Mouse (Mus musculus) heart, adult 10 weeks (tissue): ENCODE data around the gene Ahcyl1. TPM values are rescaled to one million over a fixed set of nuclear protein-coding genes. Genes with fewer than 3 reads are reported as not detected.

Source experiments
- polyA plus RNA-seq: library from polyadenylated mRNA; stranded (reverse); fragments of 350-450 nt; fragmentation: Illumina TruSeq; extraction: RNeasy Lipid Tissue Mini Kit (QIAGEN cat#74804); gene quantifications from one replicate; pipeline ENCODE4 v1.2.3, GENCODE M21; 2014; ENCODE audit warnings: low read depth, low replicate concordance

Gene Ahcyl1
- polyA plus RNA-seq = 79.7 TPM

DNA sequence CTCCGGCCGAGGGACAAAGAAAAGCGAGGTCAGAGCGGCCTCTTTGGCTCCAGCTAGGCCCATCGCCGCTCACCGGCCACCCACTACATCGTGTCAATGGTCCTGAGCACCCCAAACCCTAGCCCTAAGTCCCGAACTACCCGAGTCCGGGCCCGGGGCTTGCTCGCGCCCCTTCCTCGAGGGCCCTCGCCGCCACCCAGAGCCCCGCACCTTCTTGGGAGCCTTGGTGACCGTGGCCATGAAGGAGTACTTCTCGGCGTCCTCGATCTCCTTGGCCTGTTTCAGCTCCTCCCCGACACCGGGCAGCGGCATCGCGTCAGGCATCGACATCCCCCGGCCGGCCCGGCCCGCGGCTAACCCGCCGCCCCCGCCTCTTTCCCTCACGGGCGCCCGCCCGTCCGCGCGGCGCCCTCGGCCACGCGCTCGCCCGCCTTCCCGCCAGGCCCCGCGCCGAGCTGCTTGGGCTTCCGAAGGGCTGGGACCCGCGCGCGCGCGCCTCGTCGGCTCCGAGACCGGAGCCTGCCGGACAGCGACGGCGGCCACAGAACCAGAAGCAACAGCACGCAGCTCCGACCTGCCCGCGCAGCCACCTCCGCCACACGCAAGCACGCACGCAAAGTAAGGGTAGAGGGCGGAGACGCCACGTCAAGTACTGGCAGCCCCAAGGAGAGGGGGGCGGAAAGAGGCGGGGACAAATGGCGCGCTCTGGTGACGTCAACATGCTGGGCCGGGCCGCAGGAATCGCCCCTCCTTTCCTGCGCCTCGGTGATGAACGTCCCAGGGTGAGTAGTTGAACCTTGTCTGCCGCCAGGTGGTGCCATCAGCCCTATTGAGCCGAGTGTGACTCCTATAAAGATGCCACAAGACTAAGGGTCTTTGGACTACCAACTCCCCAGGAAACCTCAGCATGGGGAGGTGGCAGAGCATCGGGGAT lies at the start of gene Ahcyl1:
Ahcyl1 (minus strand) TSS at position 613 of the 934 bp plus-strand sequence.

DNA sequence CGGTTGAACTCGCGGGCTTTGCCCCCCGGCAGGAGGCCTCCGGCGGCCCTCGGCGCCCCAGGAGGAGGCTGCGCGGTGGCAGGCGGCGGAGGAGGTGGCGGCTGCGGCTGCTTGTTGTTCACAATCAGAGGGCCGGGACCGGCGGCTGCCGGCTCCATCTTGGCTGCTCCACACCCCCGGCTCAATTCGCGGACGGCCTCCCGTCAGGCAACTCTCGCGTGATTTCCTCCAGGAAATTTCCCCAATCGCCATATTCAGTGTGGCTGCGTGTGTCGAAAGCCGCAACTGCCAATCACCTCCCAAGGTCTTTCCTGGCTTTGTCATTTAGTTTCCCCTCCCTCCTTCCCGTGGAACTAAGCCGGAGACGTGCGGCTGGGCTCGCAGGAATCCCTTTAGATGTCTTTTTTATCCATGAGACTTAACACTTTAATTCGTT lies 64.8 kb downstream of the Ahcyl1 start, which contains the start of gene Strip1:
Strip1 (minus strand) TSS at position 172 of the 436 bp plus-strand sequence.

DNA sequence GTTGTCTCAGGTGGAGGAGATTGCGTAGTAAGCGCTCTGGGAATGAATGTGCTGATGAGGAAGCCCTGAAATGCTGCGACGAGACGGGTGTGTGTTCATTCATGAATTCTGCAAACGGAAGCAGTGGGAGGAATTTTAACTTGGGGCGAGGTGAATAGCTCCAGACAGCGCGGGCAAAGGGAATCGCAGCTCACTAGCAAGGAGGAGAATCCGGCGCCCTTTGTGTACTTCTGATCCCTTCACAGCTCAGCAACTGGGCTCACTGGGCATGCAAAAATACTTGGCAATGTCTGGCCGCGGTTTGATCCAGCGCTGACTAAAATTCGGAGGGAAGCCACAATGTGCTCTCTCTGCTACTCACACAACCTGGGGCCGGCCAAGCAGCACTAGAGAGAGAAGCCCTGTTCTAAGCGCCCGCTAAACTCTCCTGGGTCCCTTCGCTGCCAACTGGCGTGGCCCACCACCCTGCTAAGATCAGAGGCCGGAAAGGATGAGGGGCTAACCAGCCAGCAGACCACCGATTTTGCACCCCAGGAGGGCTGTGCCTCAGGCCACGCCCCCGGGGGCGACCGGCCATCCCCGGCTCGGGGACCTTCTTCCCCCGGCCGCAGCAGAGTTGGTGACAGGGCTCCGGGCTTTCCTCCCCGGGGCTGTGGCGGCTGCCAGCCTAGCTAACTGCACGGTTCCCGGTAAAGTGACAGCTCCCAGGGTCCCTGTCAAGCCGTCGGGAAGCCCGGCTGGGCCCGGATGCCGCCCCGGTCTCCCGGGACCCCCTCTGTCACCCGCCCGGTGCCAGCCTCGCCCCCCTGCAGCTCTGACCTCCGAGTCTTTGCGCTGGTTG lies 65.5 kb downstream of the Ahcyl1 start, which contains the start of gene Gm10961:
Gm10961 (plus strand) TSS at position 641 of the 841 bp plus-strand sequence.

Other genes with a start within 250 kb of the Ahcyl1 start
- gene Kcnc4, start 237.0 kb downstream of the Ahcyl1 start, polyA plus RNA-seq = 0.34 TPM
- gene Slc6a17, start 178.5 kb downstream of the Ahcyl1 start, polyA plus RNA-seq = 3.1 TPM
- gene Ubl4b, start 141.5 kb downstream of the Ahcyl1 start, polyA plus RNA-seq = not detected
- not detected for gene Alx3, start 101.5 kb downstream of the Ahcyl1 start, polyA plus RNA-seq
- not detected for gene Gm10961, start 65.2 kb downstream of the Ahcyl1 start, polyA plus RNA-seq
- 21.8 TPM for gene Strip1, start 64.9 kb downstream of the Ahcyl1 start, polyA plus RNA-seq
- gene Csf1, start 63.9 kb upstream of the Ahcyl1 start, polyA plus RNA-seq = 28.0 TPM
- not detected for gene Eps8l3, start 180.7 kb upstream of the Ahcyl1 start, polyA plus RNA-seq
- gene Gstm5, start 199.3 kb upstream of the Ahcyl1 start, polyA plus RNA-seq = 107 TPM
- gene Gstm7, start 235.3 kb upstream of the Ahcyl1 start, polyA plus RNA-seq = 75.0 TPM
- 4.8 TPM for gene Gstm6, start 247.2 kb upstream of the Ahcyl1 start, polyA plus RNA-seq